Mouse (Mus musculus) intestine, postnatal 0 days (tissue): ENCODE measurements around the gene Zfyve28. TPM values are rescaled to one million over a fixed set of nuclear protein-coding genes. Genes with fewer than 3 reads are reported as not detected.

ENCODE experiments used
- ATAC-seq: fragments of 200-750 bp; cut with Nextera tagmentation; 2 replicates; pipeline ENCODE4 v1.8.0; 2017; ENCODE audit warnings: mild to moderate bottlenecking, moderate TSS enrichment, moderate library complexity
- H3K27ac ChIP-seq: fragments of 300-500 bp; sonication (generic); 2 replicates; pipeline ENCODE4 v1.5.1; 2014; ENCODE audit warnings: mild to moderate bottlenecking, low read depth, low read length, moderate library complexity
- H3K27me3 ChIP-seq: fragments of 300-500 bp; sonication (generic); replicated peaks from 2 replicates; pipeline ENCODE4 v1.6.1; 2014; ENCODE audit warnings: low read length, mixed read lengths; ENCODE audit not compliant: control insufficient read depth, insufficient read depth
- H3K36me3 ChIP-seq: fragments of 300-500 bp; sonication (generic); 2 replicates; pipeline ENCODE4 v1.6.1; 2014; ENCODE audit warnings: mild to moderate bottlenecking, moderate library complexity; ENCODE audit not compliant: control insufficient read depth, insufficient read depth
- H3K4me1 ChIP-seq: fragments of 300-500 bp; sonication (generic); replicated peaks from 2 replicates; pipeline ENCODE4 v1.6.1; 2014; ENCODE audit warnings: antibody characterized with exemption, low read length, mixed read lengths; ENCODE audit not compliant: control insufficient read depth, insufficient read depth
- H3K4me2 ChIP-seq: fragments of 300-500 bp; sonication (generic); replicated peaks from 2 replicates; pipeline ENCODE4 v1.6.1; 2014; ENCODE audit warnings: low read depth, mild to moderate bottlenecking, moderate library complexity
- H3K4me3 ChIP-seq: fragments of 300-500 bp; sonication (generic); 2 replicates; pipeline ENCODE4 v1.5.1; 2014; ENCODE audit warnings: low read depth, low read length
- H3K9ac ChIP-seq: fragments of 300-500 bp; sonication (generic); 2 replicates; pipeline ENCODE4 v1.6.1; 2014; ENCODE audit warnings: mild to moderate bottlenecking, low read depth, low read length
- H3K9me3 ChIP-seq: fragments of 300-500 bp; sonication (generic); 2 replicates; pipeline ENCODE4 v1.6.1; 2016; ENCODE audit warnings: mixed run types; ENCODE audit not compliant: control insufficient read depth
- CTCF ChIP-seq: sonication (generic); IDR thresholded peaks from 2 replicates; pipeline ENCODE4 v1.5.1; 2016; ENCODE audit warnings: low read depth, mild to moderate bottlenecking, control low read depth, antibody characterized with exemption, moderate library complexity
- WGBS: fragments of 180-500 bp; shearing (Covaris S2); extraction: QIAGEN DNeasy Blood & Tissue Kit; methylation state at CpG from one replicate; pipeline ENCODE4 v1.1.7; 2014; 5-methylcytosine and 5-hydroxymethylcytosine counted together
- polyA plus RNA-seq: library from polyadenylated mRNA; unstranded; fragments of >200 nt; fragmentation: Nextera tagmentation; extraction: Ambion mirVana; gene quantifications from 2 replicates; pipeline ENCODE4 v1.2.1, GENCODE M21; 2015

Zfyve28 gene
- polyA plus RNA-seq, 1 experiment from 2014 or later: 0.05 TPM

- H3K4me1 ChIP-seq: no peaks in the 10 kb centered on the region
- H3K27ac ChIP-seq: no peak overlapping the region
- peaks cover 15% of the 10 kb centered on the region for H3K27me3 ChIP-seq
- ATAC-seq: no peak
- 86% methylated on average over 6 of the region's 6 CpGs for WGBS
- H3K4me2 ChIP-seq: no peak overlapping the region
- H3K9me3 ChIP-seq: no peaks in the 10 kb centered on the region
- no peak overlapping the region for H3K9ac ChIP-seq
- peak; percentile 50 for TF ChIP-seq CTCF
- H3K36me3 ChIP-seq: no peaks in the 10 kb centered on the region
- no peak overlapping the region for H3K4me3 ChIP-seq
Observed at GRCm38 (mm10) chr5:34293363-34293762, 5.1 kb upstream of the Zfyve28 start.

GRCm38 (mm10) chr5:34289286-34289685, 1.0 kb upstream of the Zfyve28 start:
- Histone ChIP-seq H3K9ac (no peak overlapping the region), H3K4me3 (no peak overlapping the region), H3K9me3 (no peaks in the 10 kb centered on the region), H3K36me3 (no peaks in the 10 kb centered on the region), H3K4me2 (no peak overlapping the region), H3K4me1 (no peaks in the 10 kb centered on the region), H3K27ac (no peak overlapping the region), H3K27me3 (peaks cover 45% of the 10 kb centered on the region)
- no peak for ATAC-seq
- no peak for TF ChIP-seq CTCF
- WGBS: 55% methylated on average over 2 of the region's 2 CpGs

- Histone ChIP-seq H3K27ac (no peak overlapping the region), H3K4me2 (peak overlapping the region; percentile 83), H3K9ac (no peak overlapping the region), H3K9me3 (no peaks in the 10 kb centered on the region), H3K36me3 (no peaks in the 10 kb centered on the region), H3K27me3 (peaks cover 45% of the 10 kb centered on the region), H3K4me3 (peak overlapping the region; percentile 52), H3K4me1 (no peaks in the 10 kb centered on the region)
- WGBS: 1% methylated on average over 14 of the region's 18 CpGs
- no peak for ATAC-seq
- no peak for TF ChIP-seq CTCF
Observed at GRCm38 (mm10) chr5:34287838-34288145, 457 bp downstream of the Zfyve28 start.

GRCm38 (mm10) chr5:34287001-34287837, 1.0 kb downstream of the Zfyve28 start:
- TF ChIP-seq CTCF: no peak
- no peaks in the 10 kb centered on the region for H3K9me3 ChIP-seq
- no peaks in the 10 kb centered on the region for H3K4me1 ChIP-seq
- peaks cover 45% of the 10 kb centered on the region for H3K27me3 ChIP-seq
- H3K4me3 ChIP-seq: peak overlapping the region; percentile 52
- H3K27ac ChIP-seq: no peak overlapping the region
- ATAC-seq: no peak
- H3K9ac ChIP-seq: no peak overlapping the region
- peak overlapping the region; percentile 83 for H3K4me2 ChIP-seq
- WGBS: under 1% methylated on average over 54 of the region's 54 CpGs
- H3K36me3 ChIP-seq: no peaks in the 10 kb centered on the region

- 1% methylated on average over 11 of the region's 11 CpGs for WGBS
- Histone ChIP-seq H3K4me1 (no peaks in the 10 kb centered on the region), H3K4me2 (peak overlapping the region; percentile 83; the same call in 1 of the 2 replicates), H3K4me3 (peak overlapping the region; percentile 1; the same call in 1 of the 2 replicates), H3K27ac (no peak overlapping the region), H3K27me3 (peaks cover 45% of the 10 kb centered on the region), H3K9me3 (no peaks in the 10 kb centered on the region), H3K36me3 (no peaks in the 10 kb centered on the region), H3K9ac (no peak overlapping the region)
- no peak for TF ChIP-seq CTCF
- ATAC-seq: no peak
Observed at GRCm38 (mm10) chr5:34286516-34286915, 1.7 kb downstream of the Zfyve28 start.

- no peak for ATAC-seq
- H3K4me1 ChIP-seq: no peaks in the 10 kb centered on the region
- H3K9me3 ChIP-seq: no peaks in the 10 kb centered on the region
- H3K36me3 ChIP-seq: no peaks in the 10 kb centered on the region
- H3K4me3 ChIP-seq: no peak overlapping the region
- 90% methylated on average over 2 of the region's 2 CpGs for WGBS
- H3K27me3 ChIP-seq: peaks cover 45% of the 10 kb centered on the region
- H3K4me2 ChIP-seq: no peak overlapping the region
- TF ChIP-seq CTCF: no peak
- H3K9ac ChIP-seq: no peak overlapping the region
- H3K27ac ChIP-seq: no peak overlapping the region
Observed at GRCm38 (mm10) chr5:34285285-34285684, 3.0 kb downstream of the Zfyve28 start.
